Mouse (Mus musculus) embryonic stem cell, embryonic (primary cell): ENCODE data around the gene Traip.

Experiments used
- CTCF ChIA-PET, 4 experiments: fragments of 300-600 bp in 2 of 4; fragments of 350-600 bp in 2 of 4; sonication (Branson Sonifier 250); formaldehyde crosslinking; loops; one replicate each; lab custom pipeline; 2022; ENCODE audit warnings: inconsistent platforms in 2 of 4; lab: Charles Lee
- POLR2A ChIA-PET, 4 experiments: fragments of 300-600 bp in 2 of 4; fragments of 350-600 bp in 2 of 4; sonication (Branson Sonifier 250); formaldehyde crosslinking; loops; one replicate each; lab custom pipeline; 2022; ENCODE audit warnings: antibody characterized with exemption in 4 of 4, inconsistent platforms in 1 of 4; lab: Charles Lee

Gene Traip

DNA sequence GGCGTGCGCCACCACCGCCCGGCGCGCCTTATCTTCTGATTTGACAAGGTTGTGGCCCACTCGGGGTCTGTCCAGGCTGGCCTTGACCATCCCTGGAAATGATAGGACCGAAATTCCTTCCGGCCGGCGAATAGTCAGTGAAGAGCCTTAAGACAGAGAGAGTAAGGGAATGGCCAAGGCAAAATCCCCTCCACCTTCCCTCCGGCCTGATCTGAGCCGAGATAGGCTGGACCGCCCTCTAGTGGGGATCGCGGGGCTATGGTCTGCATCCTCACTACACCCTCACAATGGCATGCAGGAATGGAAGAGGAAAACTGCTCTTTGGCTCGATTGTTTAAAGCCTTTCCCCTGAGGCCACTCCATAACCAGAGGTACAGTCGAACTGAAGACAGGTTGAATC is 36.4 kb downstream of the Traip start:
- ChIA-PET CTCF (interaction anchor here (0.8 to 1.8 kb wide), 25 partner anchors 9 to 298 kb away, joined by 3 to 25 read pairs (median 5); partner anchors contain the start of genes Amigo3 (in 1 of the 4), Ip6k1 (in 1 of the 4), Mst1r (in 1 of the 4) and Uba7 (in 1 of the 4)), POLR2A (interaction anchor here in 3 of 4 experiments (0.7 to 3.0 kb wide), 41 partner anchors 9 to 353 kb away, joined by 3 to 35 read pairs (median 5); partner anchors contain the start of genes Ip6k1 (in 3 of the 3), Amigo3 (in 2 of the 3), Apeh (in 2 of the 3) and Uba7 (in 2 of the 3))

DNA sequence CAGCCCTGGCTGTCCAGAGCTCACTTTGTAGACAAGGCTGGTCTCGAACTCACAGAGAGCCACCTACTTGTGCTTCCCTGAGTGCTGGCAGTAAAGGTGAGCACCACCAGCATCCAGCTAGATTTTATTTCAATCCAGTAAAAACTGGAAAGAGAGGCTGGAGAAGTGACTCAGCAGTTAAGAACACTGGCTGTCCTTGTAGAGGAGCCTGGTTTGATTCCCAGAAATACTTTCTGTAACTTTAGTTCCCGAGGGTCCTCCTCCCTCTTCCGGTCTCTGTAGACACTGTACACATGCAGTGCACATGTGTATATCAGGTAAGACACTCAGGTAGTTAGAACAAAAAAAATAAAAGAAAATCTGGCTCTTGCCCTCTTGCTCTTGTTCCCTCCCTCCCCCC is 38.0 kb downstream of the Traip start:
- CTCF ChIA-PET: interaction anchor here in 3 of 4 experiments (0.5 to 1.6 kb wide), 10 partner anchors 16 to 313 kb away, joined by 3 to 5 read pairs (median 4); partner anchors contain the start of gene Mst1r (in 1 of the 3)

DNA sequence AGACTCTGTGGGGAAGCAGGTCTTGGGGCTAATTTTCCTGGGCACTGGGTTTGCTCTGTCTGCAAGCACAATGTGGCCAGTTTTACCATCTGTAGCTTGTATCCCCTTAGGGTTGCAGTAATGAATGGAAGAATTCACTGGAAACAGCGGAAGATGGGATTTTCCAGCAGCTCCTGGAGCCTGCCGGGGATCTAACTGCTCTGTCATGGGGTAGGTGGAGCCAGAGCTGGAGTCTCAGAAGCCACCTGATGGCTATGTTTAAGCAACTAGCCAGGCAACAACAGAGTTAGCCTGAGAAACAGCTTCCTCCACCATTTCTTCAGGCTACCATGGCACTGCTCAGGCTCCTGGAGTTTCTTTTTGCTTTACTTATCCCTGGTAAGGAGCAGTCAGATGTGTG is 42.3 kb downstream of the Traip start, which contains the start of gene Cdhr4:
TSS of gene Cdhr4 (plus strand) at position 301 of the 400 bp plus-strand sequence.
- CTCF ChIA-PET: interaction anchor here in 3 of 4 experiments (0.6 to 1.6 kb wide), 9 partner anchors 10 to 102 kb away, joined by 3 to 6 read pairs (median 5); partner anchors contain the start of genes Amigo3 (in 1 of the 3), Apeh (in 1 of the 3) and Ip6k1 (in 1 of the 3)
- POLR2A ChIA-PET: interaction anchor here in 3 of 4 experiments (0.7 to 2.4 kb wide), 23 partner anchors 8 to 450 kb away, joined by 3 to 32 read pairs (median 5); partner anchors contain the start of genes Ip6k1 (in 3 of the 3), Gm20661 (in 2 of the 3), Gpx1 (in 2 of the 3) and Cyb561d2 (in 1 of the 3)

More for the DNA sequence above, 38.0 kb downstream of the Traip start:
- POLR2A ChIA-PET: interaction anchor here in 3 of 4 experiments (0.7 to 2.2 kb wide), 13 partner anchors 11 to 79 kb away, joined by 3 to 10 read pairs (median 4); partner anchors contain the start of genes Ip6k1 (in 2 of the 3) and Amigo3 (in 1 of the 3)

DNA sequence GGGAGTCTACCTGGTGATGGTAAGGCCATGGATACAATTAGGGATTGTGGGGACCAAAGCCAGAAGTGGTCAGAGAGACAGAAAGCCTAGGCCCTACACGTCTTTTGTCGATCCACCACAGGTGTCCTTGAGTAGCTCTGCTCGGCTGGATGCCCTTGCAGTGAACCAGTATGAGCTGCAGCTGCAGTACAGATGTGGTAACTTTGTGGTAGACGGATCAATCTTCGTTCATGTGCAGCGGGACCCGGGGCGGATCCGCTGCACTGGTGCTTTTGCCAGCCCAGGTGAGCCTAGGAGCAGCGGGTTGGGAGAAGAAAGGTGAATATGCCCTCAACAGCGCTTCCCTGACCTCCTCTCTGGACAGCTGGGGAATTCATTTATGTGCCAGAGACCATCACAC is 43.1 kb downstream of the Traip start:
- ChIA-PET POLR2A (interaction anchor here in 3 of 4 experiments (0.9 to 2.4 kb wide), 17 partner anchors 7 to 381 kb away, joined by 3 to 32 read pairs (median 5); partner anchors contain the start of genes Ip6k1 (in 3 of the 3), Gm20661 (in 1 of the 3), Mst1r (in 1 of the 3) and Uba7 (in 1 of the 3)), CTCF (interaction anchor here in 2 of 4 experiments (0.6 to 1.6 kb wide), 8 partner anchors 9 to 457 kb away, joined by 3 to 6 read pairs (median 5); partner anchors contain the start of genes Amigo3 (in 1 of the 2), Apeh (in 1 of the 2) and Ip6k1 (in 1 of the 2))

DNA sequence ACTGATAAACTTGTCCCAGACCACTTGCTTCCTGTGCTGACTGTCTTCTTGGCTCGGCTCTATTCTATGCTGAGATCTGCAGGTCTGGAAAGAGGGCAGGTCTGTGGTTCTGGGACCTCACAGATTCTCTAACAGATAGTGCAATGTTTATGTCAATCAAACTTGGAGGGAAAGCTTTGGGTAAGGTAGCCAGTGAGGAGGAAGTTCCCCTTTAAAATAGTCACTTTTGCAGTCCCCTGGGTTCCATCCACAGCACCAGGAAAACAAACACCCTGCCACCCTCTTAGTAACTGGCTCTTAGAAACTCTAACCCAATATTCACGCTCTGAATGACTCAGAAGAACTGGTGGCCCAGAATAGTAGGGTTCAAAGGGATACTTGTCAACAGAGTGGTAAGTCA is 44.5 kb downstream of the Traip start:
- ChIA-PET POLR2A (interaction anchor here in 3 of 4 experiments (0.5 to 1.9 kb wide), 7 partner anchors 9 to 412 kb away, joined by 3 to 7 read pairs (median 4); partner anchors contain the start of genes Inka1 (in 2 of the 3) and Gmppb (in 1 of the 3)), CTCF (interaction anchor here in 2 of 4 experiments (0.6 to 1.5 kb wide), 4 partner anchors 9 to 93 kb away, joined by 3 to 7 read pairs (median 4); partner anchors contain the start of gene Inka1 (in 1 of the 2))

DNA sequence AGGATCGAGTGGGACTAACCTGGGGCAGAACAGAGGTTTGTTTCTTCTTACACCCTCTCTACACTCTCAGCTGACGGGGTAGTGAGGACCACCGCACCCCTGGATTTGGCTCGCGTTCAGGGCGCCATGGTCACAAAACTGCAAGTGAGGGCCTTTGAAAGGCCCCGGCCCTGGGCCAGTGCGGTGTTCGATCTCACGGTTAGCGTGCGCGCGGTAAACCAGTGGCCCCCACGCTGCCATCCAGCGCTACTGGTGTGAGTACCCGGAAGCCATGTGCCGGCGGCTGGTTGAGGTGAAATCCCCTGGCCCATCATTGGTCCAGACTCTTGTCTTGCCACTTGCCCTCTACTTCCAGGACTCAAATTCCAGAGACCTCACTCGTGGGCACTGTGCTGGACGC is 45.6 kb downstream of the Traip start:
- ChIA-PET POLR2A (interaction anchor here in 2 of 4 experiments (0.8 to 1.9 kb wide), 7 partner anchors 8 to 58 kb away, joined by 3 to 7 read pairs (median 4); partner anchors contain the start of genes Inka1 (in 2 of the 2), Amigo3 (in 1 of the 2) and Gmppb (in 1 of the 2)), CTCF (interaction anchor here in 2 of 4 experiments (0.7 to 1.5 kb wide), 4 partner anchors 10 to 392 kb away, joined by 3 to 7 read pairs (median 4); partner anchors contain the start of gene Inka1 (in 1 of the 2))

DNA sequence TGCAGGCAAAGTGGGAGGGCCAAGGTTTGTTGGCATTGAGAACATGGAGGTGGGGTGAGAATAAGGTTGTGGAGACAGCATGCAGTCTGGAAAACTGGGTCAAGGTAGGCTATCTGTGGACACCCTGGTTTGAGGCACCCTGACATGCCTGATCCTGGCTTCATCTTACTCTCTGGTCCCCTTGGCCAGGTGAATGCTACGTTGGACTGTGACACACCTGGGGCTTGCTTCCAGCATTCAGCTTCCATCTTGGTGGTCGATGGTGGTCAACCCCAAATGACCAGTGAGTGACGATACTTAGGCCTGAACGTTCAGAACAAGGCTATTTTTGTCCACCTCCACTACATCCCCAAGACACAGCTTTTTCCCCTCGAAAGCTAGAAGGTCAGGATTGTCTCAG is 46.1 kb downstream of the Traip start, which contains the start of gene Gm20662:
TSS of gene Gm20662 (plus strand) at position 301 of the 400 bp plus-strand sequence.
- ChIA-PET CTCF (interaction anchor here in 1 of 4 experiments (0.6 to 0.7 kb wide), 2 partner anchors 17 to 392 kb away, joined by 3 read pairs; no protein-coding TSS in a partner anchor), POLR2A (interaction anchor here in 3 of 4 experiments (0.6 to 1.9 kb wide), 5 partner anchors 10 to 100 kb away, joined by 4 to 7 read pairs (median 5); partner anchors contain the start of genes Inka1 (in 2 of the 3), Amigo3 (in 1 of the 3) and Gmppb (in 1 of the 3))

DNA sequence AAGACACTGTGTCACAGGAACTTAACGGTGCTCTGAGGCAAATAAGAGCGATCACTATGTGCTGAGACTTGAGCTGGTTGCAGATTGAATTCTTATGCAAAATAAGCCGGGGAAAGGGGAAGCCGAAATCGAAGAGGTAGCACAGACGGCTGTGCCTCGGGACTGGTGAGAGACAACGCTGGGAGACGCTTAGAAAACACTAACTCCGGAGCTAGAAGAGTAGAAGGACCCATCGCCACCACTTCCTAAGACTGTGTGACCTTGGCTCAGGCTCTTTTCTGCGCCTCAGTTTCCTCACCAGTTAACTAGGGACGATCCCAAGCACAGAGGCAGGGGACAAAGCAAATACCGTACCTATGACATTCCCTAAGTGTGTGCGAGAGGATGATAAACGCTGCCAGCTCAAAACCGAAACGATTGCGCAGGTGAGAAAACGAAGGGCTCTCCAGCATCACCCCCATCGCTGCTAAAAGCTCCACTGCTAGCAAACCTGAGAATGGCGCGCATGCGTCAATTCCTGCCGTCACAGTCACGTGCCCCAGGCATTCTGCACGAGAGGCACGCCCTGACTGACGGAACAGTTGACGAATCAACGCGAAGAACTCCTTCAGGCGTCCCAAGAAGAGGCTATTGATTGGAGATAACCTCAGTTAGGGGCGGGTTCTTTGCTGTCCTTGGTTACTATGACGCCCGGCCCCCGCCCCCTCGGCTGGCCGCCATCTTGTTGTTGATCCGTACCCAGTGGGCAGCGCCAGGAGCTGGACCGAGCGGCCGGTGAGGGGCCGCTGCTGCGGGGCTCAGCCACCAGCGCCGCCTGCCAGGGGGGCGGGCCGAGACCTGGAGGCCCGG is 52.2 kb downstream of the Traip start, which contains the start of gene Ip6k1:
TSS of gene Ip6k1 (plus strand) at position 580 of the 849 bp plus-strand sequence.
- POLR2A ChIA-PET: interaction anchor here in 3 of 4 experiments (0.5 to 4.0 kb wide), 94 partner anchors 8 to 1621 kb away, joined by 3 to 32 read pairs (median 5); partner anchors contain the start of genes Amigo3 (in 3 of the 3), Cdhr4 (in 3 of the 3), Gmppb (in 3 of the 3) and Inka1 (in 3 of the 3)
- CTCF ChIA-PET: interaction anchor here (0.6 to 2.6 kb wide), 22 partner anchors 10 to 308 kb away, joined by 3 to 10 read pairs (median 5); partner anchors contain the start of genes Inka1 (in 2 of the 4) and Cdhr4 (in 1 of the 4)

DNA sequence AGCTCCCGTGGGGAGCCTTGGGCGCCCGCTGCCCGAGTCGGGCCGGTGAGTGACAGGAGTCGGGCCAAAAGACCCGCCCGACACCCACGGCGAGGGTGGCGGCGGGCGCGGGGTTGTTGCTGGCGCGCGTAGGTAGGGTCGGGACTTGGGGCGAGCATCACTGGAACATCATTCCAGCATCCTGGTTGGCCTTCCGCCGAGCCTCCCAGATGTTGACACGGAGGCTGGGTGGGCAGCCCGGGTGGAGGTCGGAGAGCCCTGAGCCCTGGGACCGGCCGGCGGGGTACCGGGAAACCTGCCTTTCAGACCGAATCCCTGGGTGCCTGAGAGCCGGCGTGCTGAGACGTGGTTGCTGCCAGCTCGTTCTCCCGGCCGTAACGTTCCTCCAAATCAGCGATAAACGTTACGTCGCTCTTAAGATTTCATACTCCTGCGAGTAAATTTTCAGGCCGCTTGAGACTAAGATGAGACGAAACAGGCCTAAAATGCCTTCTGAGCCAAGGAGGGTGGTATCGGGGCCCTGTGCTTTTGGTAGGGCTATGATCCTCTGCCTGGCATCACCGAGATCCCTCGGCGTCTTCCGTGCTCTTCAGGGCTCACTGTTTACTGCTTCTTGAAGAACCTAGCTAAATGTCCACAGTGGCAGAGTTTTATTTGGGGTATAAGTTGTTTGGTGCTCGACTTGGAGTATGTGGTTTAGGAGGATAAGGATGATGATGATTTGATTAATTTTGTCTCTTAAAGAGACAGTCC is 53.0 kb downstream of the Traip start:
- ChIA-PET POLR2A (interaction anchor here (0.6 to 4.0 kb wide), 92 partner anchors 8 to 1621 kb away, joined by 3 to 32 read pairs (median 5); partner anchors contain the start of genes Amigo3 (in 3 of the 4), Cdhr4 (in 3 of the 4), Gmppb (in 3 of the 4) and Inka1 (in 3 of the 4)), CTCF (interaction anchor here in 3 of 4 experiments (0.6 to 2.6 kb wide), 22 partner anchors 11 to 309 kb away, joined by 3 to 10 read pairs (median 5); partner anchors contain the start of genes Inka1 (in 2 of the 3), Amigo3 (in 1 of the 3) and Cdhr4 (in 1 of the 3))

DNA sequence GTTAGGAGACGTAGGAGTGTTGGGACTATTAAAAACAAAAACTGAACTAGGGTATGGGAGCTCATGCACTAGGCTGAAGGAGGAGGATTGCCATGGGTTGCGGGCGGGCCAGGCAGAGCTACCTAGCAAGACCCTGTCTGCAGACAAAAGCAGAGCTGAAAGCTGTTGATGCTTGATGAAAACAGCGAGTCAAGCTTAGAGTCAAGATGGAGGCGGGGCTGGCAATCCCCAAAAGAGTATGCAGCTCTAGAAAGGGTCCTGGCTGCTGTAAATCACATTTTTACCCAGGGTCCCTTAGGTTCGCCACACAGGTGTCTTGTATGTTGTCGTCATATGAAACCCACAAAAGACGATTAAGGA is 53.6 kb downstream of the Traip start:
- ChIA-PET CTCF (interaction anchor here in 2 of 4 experiments (0.6 to 2.6 kb wide), 6 partner anchors 14 to 102 kb away, joined by 3 to 7 read pairs (median 4); partner anchors contain the start of gene Amigo3 (in 1 of the 2)), POLR2A (interaction anchor here (0.6 to 3.6 kb wide), 38 partner anchors 8 to 397 kb away, joined by 3 to 27 read pairs (median 5); partner anchors contain the start of genes Cdhr4 (in 2 of the 4), Gmppb (in 2 of the 4), Inka1 (in 2 of the 4) and Rbm6 (in 2 of the 4))

DNA sequence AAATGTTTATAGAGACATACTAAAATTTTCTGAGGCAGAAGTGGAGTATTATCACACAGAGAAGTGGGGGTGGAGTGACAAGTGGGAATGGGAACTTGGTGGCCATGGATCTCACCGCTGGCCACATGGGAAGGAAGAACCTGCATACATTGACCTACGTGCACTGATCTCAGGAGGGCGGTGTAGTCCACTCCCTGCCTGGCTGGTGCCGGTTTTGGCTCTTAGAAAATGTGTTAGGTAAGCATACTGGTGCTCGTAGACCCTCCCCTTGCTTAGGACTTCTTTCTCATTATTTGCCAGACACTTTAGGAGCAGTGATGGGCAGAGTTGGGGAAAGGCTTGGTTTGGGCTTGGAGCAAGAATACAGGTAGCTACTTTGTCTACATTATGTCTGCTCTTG is 58.1 kb downstream of the Traip start:
- POLR2A ChIA-PET: interaction anchor here in 2 of 4 experiments (1.0 to 1.6 kb wide), 2 partner anchors 41 to 45 kb away, joined by 3 read pairs; partner anchors contain the start of genes Amigo3 (in 1 of the 2) and Gmppb (in 1 of the 2)
- CTCF ChIA-PET: interaction anchor here in 1 of 4 experiments (1.0 kb wide), 2 partner anchors 45 to 439 kb away, joined by 3 read pairs; partner anchors contain the start of gene Amigo3

DNA sequence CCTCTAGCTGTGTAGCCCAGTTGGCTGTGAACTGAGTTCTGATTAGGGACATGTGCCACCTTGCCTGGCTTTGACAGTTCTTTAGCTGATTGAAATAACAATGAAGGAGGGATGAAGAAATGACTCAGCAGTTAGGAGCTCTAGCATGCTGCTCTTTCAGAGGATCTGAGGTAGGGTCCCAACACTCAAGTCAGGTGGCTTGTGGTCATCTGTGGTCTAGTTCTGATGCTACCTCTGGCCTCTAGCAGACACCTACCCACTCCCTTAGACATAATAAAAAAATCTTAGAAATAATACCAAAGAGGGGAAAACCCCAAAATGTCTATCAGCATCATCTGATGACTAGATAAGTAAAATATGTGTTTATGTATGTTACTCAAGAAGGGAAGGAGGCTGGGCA is 60.4 kb downstream of the Traip start:
- ChIA-PET POLR2A (interaction anchor here in 3 of 4 experiments (0.6 to 1.9 kb wide), 17 partner anchors 9 to 311 kb away, joined by 3 to 24 read pairs (median 4); partner anchors contain the start of genes Amigo3 (in 2 of the 3), Cdhr4 (in 2 of the 3), Ip6k1 (in 2 of the 3) and Gmppb (in 1 of the 3)), CTCF (interaction anchor here in 1 of 4 experiments (0.6 to 1.4 kb wide), 2 partner anchors 43 to 109 kb away, joined by 3 to 5 read pairs; partner anchors contain the start of gene Amigo3)

DNA sequence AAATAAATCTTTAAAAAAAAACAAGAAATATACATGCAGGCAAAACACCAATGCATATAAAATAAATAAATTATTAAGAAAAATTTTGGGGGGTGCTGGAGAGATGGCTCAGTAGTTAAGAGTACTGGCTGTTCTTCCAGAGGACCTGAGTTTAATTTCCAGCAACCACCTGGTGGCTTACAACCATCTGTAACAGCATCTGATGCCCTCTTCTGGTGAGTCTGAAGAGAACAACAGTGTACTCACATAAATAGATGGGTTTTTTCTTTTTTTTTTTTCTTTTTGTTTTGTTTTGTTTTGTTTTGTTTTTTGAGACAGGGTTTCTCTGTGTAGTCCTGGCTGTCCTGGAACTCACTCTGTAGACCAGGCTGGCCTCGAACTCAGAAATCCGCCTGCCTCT is 63.6 kb downstream of the Traip start:
- ChIA-PET CTCF (interaction anchor here in 3 of 4 experiments (0.6 to 1.8 kb wide), 8 partner anchors 11 to 169 kb away, joined by 3 to 6 read pairs (median 3); partner anchors contain the start of genes Gm20662 (in 1 of the 3), Ip6k1 (in 1 of the 3) and Mst1r (in 1 of the 3)), POLR2A (interaction anchor here in 3 of 4 experiments (0.5 to 1.7 kb wide), 6 partner anchors 11 to 201 kb away, joined by 3 to 16 read pairs (median 3); partner anchors contain the start of genes Ip6k1 (in 2 of the 3) and Inka1 (in 1 of the 3))

DNA sequence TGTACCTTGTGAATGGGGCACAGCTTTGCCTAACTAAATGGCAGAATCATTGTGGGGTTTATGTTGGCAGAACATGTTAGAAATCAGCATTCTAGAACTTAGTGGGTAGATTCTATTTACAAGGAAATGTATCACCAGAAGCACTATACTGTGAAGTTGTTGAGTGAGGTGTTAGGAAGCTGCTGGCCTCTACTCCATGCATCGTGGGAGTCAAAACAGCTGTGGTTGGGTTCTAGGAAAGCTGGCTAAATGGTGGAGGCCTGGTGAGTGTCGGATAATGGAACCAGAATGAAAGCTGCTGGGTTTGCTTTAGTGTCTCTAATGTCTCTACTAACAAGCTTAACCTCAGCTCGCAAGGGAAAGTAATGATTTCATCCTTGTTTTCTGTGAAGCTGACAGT is 67.2 kb downstream of the Traip start:
- ChIA-PET CTCF (interaction anchor here in 3 of 4 experiments (0.6 to 1.5 kb wide), 4 partner anchors 14 to 291 kb away, joined by 3 to 4 read pairs (median 3); no protein-coding TSS in a partner anchor), POLR2A (interaction anchor here in 3 of 4 experiments (0.7 to 2.3 kb wide), 9 partner anchors 12 to 2000 kb away, joined by 3 to 11 read pairs (median 3); partner anchors contain the start of genes Amigo3 (in 1 of the 3) and Ip6k1 (in 1 of the 3))
